Mouse (Mus musculus) midbrain, embryonic 11.5 days (tissue): ENCODE measurements around the gene Smc3. TPM values are rescaled to one million over a fixed set of nuclear protein-coding genes. Genes with fewer than 3 reads are reported as not detected.

ENCODE experiments used
- ATAC-seq: fragments of 200-750 bp; cut with Nextera tagmentation; 2 replicates; pipeline ENCODE4 v1.8.0; 2017; ENCODE audit warnings: moderate TSS enrichment, moderate library complexity; ENCODE audit not compliant: low FRiP score
- DNase-seq: peaks from one replicate; pipeline ENCODE4 v3.0.0; 2015; ENCODE audit warnings: low spot score; ENCODE audit errors: missing footprints
- H3K27ac ChIP-seq: fragments of 300-500 bp; sonication (generic); 2 replicates; pipeline ENCODE4 v1.5.1; 2014; ENCODE audit warnings: low read depth, low read length
- H3K27me3 ChIP-seq: fragments of 300-500 bp; sonication (generic); 2 replicates; pipeline ENCODE4 v1.6.1; 2014; ENCODE audit warnings: mild to moderate bottlenecking, low read length, moderate library complexity, mixed read lengths; ENCODE audit not compliant: control insufficient read depth, insufficient read depth
- H3K36me3 ChIP-seq: fragments of 300-500 bp; sonication (generic); 2 replicates; pipeline ENCODE4 v1.6.1; 2014; ENCODE audit warnings: mild to moderate bottlenecking, low read length, moderate library complexity, mixed read lengths; ENCODE audit not compliant: control insufficient read depth, insufficient read depth
- H3K4me1 ChIP-seq: fragments of 300-500 bp; sonication (generic); 2 replicates; pipeline ENCODE4 v1.6.1; 2014; ENCODE audit warnings: low read length; ENCODE audit not compliant: control insufficient read depth, insufficient read depth
- H3K4me2 ChIP-seq: fragments of 300-500 bp; sonication (generic); 2 replicates; pipeline ENCODE4 v1.6.1; 2014; ENCODE audit warnings: mild to moderate bottlenecking, moderate library complexity
- H3K4me3 ChIP-seq: fragments of 300-500 bp; sonication (generic); 2 replicates; pipeline ENCODE4 v1.5.1; 2014; ENCODE audit warnings: low read depth, low read length
- H3K9ac ChIP-seq: fragments of 300-500 bp; sonication (generic); 2 replicates; pipeline ENCODE4 v1.6.1; 2014; ENCODE audit warnings: low read length
- H3K9me3 ChIP-seq: fragments of 300-500 bp; sonication (generic); 2 replicates; pipeline ENCODE4 v1.6.1; 2016; ENCODE audit warnings: low read length; ENCODE audit not compliant: control insufficient read depth
- WGBS: fragments of 180-500 bp; shearing (Covaris S2); extraction: QIAGEN DNeasy Blood & Tissue Kit; methylation state at CpG from one replicate; pipeline ENCODE4 v1.1.7; 2014; 5-methylcytosine and 5-hydroxymethylcytosine counted together
- polyA plus RNA-seq: library from polyadenylated mRNA; unstranded; fragments of >200 nt; fragmentation: Nextera tagmentation; extraction: Ambion mirVana; gene quantifications from 2 replicates; pipeline ENCODE4 v1.2.1, GENCODE M21; 2014

The Smc3 gene
- polyA plus RNA-seq, 1 experiment from 2014 or later: 95.1 TPM

- H3K4me2 ChIP-seq: no peak overlapping the region
- no peak overlapping the region for H3K27ac ChIP-seq
- DNase-seq (no peak), ATAC-seq (no peak)
- no peaks in the 10 kb centered on the region for H3K4me1 ChIP-seq
- no peaks in the 10 kb centered on the region for H3K36me3 ChIP-seq
- H3K9ac ChIP-seq: no peak overlapping the region
- H3K9me3 ChIP-seq: no peaks in the 10 kb centered on the region; the same call in 1 of the 2 replicates
- H3K27me3 ChIP-seq: no peaks in the 10 kb centered on the region
- 79% methylated on average over 3 of the region's 3 CpGs for WGBS
- no peak overlapping the region for H3K4me3 ChIP-seq
Measured at GRCm38 (mm10) chr19:53560436-53560835, 39.8 kb upstream of the Smc3 start.

DNA sequence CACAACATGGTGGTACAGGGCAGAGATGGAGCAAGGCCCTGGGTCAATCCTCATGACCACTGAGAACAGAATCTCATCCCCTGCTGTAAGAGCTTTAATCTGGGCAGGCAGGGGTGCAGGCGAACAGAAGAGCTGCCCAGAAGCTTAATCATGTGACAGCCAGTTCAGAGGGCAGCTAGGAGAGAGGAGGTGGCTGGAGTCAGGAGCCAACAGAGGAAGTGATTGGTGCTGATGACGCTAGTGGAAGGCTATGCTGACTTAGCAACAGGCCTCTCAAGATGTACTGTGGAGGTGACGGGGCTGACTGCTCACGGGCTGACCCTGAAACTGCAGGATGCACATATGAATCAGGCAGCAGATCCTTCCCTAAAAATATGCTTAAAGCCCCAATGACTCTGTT, 36.0 kb upstream of the Smc3 start:
- Histone ChIP-seq H3K4me1 (no peaks in the 10 kb centered on the region), H3K27ac (no peak overlapping the region), H3K4me2 (no peak overlapping the region), H3K27me3 (no peaks in the 10 kb centered on the region), H3K9me3 (no peaks in the 10 kb centered on the region; the same call in 1 of the 2 replicates), H3K36me3 (no peaks in the 10 kb centered on the region), H3K9ac (no peak overlapping the region), H3K4me3 (no peak overlapping the region)
- WGBS: 46% methylated on average over 4 of the region's 4 CpGs
- no peak for ATAC-seq
- no peak for DNase-seq

DNA sequence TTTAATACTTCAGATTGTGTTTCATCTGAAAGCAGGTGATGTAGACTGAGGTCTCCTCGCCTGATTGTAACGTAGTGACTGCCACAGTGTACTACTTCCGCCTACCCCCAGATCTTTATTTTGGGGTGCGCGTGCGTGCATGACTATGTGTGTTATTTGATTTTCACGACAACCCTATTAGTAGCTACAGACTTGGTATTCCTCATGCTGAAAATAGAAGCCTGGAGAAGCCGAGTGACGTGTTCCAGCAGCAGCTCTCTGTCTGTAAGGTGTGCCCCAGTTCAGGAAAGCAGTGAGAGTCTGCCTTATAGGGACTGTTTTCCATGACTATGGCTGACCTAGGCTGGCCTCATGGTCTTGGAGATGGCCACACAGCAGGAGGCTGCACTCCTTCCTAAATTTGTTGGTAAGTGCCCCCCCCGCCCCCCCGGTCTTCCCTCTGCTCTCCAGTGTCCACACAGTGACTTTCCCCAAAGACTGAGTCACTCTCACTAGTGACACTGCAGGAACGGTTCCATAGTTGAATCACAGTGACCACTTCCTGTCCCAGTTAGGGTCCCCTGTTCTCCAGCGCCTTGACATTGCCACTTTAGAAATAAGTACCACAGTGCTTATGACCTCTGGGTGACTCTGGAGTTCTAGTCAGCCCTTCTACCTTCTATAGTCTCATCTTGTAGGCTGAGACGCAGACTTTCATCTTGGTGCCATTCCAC, 34.5 kb upstream of the Smc3 start:
- Histone ChIP-seq H3K4me1 (no peaks in the 10 kb centered on the region), H3K36me3 (no peaks in the 10 kb centered on the region), H3K27ac (no peak overlapping the region), H3K9ac (no peak overlapping the region), H3K4me3 (no peak overlapping the region), H3K9me3 (no peaks in the 10 kb centered on the region; the same call in 1 of the 2 replicates), H3K4me2 (no peak overlapping the region), H3K27me3 (no peaks in the 10 kb centered on the region)
- DNase-seq: no peak
- 94% methylated on average over 14 of the region's 14 CpGs for WGBS
- no peak for ATAC-seq

DNA sequence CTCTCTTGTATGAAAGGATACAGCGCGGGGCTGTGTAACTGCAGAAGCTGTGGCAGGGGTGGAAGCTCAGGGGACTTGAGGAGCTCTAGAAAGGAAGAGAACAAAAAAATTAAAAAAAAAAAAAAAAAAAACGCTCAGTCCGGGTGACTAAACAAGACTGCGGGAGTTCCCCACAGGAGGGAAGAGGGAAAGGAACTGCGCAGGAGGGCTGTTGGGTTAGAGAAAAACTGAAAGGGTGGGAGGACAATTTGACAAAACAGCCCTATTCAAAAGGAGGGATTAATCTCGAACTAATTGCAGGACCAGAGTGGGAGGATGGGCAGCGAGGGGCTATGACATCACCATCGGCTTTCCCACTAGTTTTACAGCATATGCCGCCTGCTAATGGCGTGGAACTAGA, 32.3 kb upstream of the Smc3 start:
- 16% methylated on average over 11 of the region's 11 CpGs for WGBS
- Histone ChIP-seq H3K27ac (no peak overlapping the region), H3K4me3 (no peak overlapping the region), H3K4me1 (no peaks in the 10 kb centered on the region), H3K9me3 (no peaks in the 10 kb centered on the region; the same call in 1 of the 2 replicates), H3K4me2 (no peak overlapping the region), H3K9ac (no peak overlapping the region), H3K36me3 (no peaks in the 10 kb centered on the region), H3K27me3 (no peaks in the 10 kb centered on the region)
- ATAC-seq: no peak
- DNase-seq: peak; percentile 90

- DNase-seq (peak; percentile 76), ATAC-seq (no peak)
- Histone ChIP-seq H3K9ac (no peak overlapping the region), H3K4me2 (no peak overlapping the region), H3K4me1 (no peaks in the 10 kb centered on the region), H3K27ac (no peak overlapping the region), H3K9me3 (no peaks in the 10 kb centered on the region), H3K27me3 (no peaks in the 10 kb centered on the region), H3K4me3 (no peak overlapping the region), H3K36me3 (no peaks in the 10 kb centered on the region)
- WGBS: 83% methylated on average over 3 of the region's 3 CpGs
Measured at GRCm38 (mm10) chr19:53568553-53568952, 31.6 kb upstream of the Smc3 start.

- Histone ChIP-seq H3K4me3 (no peak overlapping the region), H3K9ac (no peak overlapping the region), H3K4me1 (no peaks in the 10 kb centered on the region), H3K36me3 (no peaks in the 10 kb centered on the region), H3K27me3 (no peaks in the 10 kb centered on the region), H3K9me3 (no peaks in the 10 kb centered on the region), H3K4me2 (no peak overlapping the region), H3K27ac (no peak overlapping the region)
- ATAC-seq (no peak), DNase-seq (no peak)
- WGBS: 95% methylated on average over 4 of the region's 4 CpGs
Measured at GRCm38 (mm10) chr19:53571056-53571455, 29.1 kb upstream of the Smc3 start.

GRCm38 (mm10) chr19:53571501-53572428, 28.4 kb upstream of the Smc3 start:
- H3K4me3 ChIP-seq: no peak overlapping the region
- DNase-seq (peak; percentile 77), ATAC-seq (no peak)
- H3K4me2 ChIP-seq: no peak overlapping the region
- no peaks in the 10 kb centered on the region for H3K36me3 ChIP-seq
- H3K4me1 ChIP-seq: no peaks in the 10 kb centered on the region
- 83% methylated on average over 18 of the region's 18 CpGs for WGBS
- no peaks in the 10 kb centered on the region for H3K9me3 ChIP-seq
- H3K27ac ChIP-seq: no peak overlapping the region
- no peak overlapping the region for H3K9ac ChIP-seq
- H3K27me3 ChIP-seq: no peaks in the 10 kb centered on the region

DNA sequence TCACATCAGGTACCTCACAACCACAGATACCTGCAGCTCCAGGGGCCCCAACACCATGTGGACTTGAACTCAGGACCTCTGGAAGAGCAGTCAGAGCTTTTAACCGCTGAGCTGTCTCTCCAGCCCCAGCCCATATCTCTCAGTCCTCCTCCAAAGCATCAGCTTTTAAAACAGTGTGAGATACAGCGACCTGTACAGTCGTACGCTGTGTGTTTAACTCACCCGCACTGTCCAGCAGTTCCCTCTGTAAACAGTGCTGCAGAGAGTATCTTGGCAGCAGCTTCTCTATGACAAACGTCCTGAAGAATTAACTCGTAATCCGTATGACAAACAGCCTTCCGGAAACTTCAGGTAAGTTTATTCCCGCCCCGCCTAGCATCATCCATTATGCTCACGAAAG, 27.6 kb upstream of the Smc3 start:
- ATAC-seq (no peak), DNase-seq (peak; percentile 45)
- H3K27ac ChIP-seq: no peak overlapping the region
- H3K27me3 ChIP-seq: no peaks in the 10 kb centered on the region
- H3K4me3 ChIP-seq: no peak overlapping the region
- no peak overlapping the region for H3K9ac ChIP-seq
- H3K36me3 ChIP-seq: no peaks in the 10 kb centered on the region
- peaks cover 4% of the 10 kb centered on the region; the same call in 1 of the 2 replicates for H3K4me1 ChIP-seq
- H3K9me3 ChIP-seq: no peaks in the 10 kb centered on the region
- WGBS: 89% methylated on average over 12 of the region's 12 CpGs
- no peak overlapping the region for H3K4me2 ChIP-seq

DNA sequence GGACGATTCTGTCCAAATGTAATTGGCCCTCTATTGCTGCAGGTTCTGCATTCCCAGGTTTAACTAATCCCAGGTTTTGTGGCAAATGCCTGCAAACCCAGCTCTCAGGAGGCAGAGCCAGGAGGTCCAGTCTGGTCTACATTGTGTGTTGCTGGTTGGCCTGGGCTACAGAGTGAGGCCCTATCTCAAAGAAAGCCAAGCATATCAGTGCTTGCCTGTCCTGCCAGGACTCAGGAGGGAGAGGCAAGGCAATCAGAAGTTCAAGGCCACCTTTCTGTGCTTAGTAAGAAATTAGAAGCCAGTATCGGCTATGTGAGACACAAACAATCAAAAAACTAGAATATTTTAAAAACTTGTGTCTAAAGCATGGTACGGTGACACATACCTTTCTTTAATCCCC, 27.0 kb upstream of the Smc3 start:
- 90% methylated on average over 3 of the region's 3 CpGs for WGBS
- no peak for DNase-seq
- H3K9me3 ChIP-seq: no peaks in the 10 kb centered on the region
- peaks cover 4% of the 10 kb centered on the region; the same call in 1 of the 2 replicates for H3K4me1 ChIP-seq
- H3K36me3 ChIP-seq: no peaks in the 10 kb centered on the region
- ATAC-seq: no peak
- H3K27ac ChIP-seq: no peak overlapping the region
- no peaks in the 10 kb centered on the region for H3K27me3 ChIP-seq
- H3K4me3 ChIP-seq: no peak overlapping the region
- no peak overlapping the region for H3K9ac ChIP-seq
- no peak overlapping the region for H3K4me2 ChIP-seq
